Mouse (Mus musculus): ENCODE data around the gene Ddost. TPM values are rescaled to one million over a fixed set of nuclear protein-coding genes. Genes with fewer than 3 reads are reported as not detected.

Gene Ddost
- polyA plus RNA-seq (2021; fragmentation: Nextera tagmentation) = 142 and 156 TPM in 2 replicates
- long read RNA-seq, experiment 1, transcript Ddost-201 (11 exons, 2,120 nt) = major isoform, 1,302 of 1,366 reads
- long read RNA-seq, experiment 1, partial matches to known transcripts = 26 of 1,366 reads
- long read RNA-seq, experiment 1, other reads (novel, unspliced or antisense) = 38 of 1,366 reads
- long read RNA-seq, experiment 2, transcript Ddost-201 (11 exons, 2,120 nt) = major isoform, 195 of 240 reads
- long read RNA-seq, experiment 2, partial matches to known transcripts = 39 of 240 reads
- long read RNA-seq, experiment 2, other reads (novel, unspliced or antisense) = 6 of 240 reads

DNA sequence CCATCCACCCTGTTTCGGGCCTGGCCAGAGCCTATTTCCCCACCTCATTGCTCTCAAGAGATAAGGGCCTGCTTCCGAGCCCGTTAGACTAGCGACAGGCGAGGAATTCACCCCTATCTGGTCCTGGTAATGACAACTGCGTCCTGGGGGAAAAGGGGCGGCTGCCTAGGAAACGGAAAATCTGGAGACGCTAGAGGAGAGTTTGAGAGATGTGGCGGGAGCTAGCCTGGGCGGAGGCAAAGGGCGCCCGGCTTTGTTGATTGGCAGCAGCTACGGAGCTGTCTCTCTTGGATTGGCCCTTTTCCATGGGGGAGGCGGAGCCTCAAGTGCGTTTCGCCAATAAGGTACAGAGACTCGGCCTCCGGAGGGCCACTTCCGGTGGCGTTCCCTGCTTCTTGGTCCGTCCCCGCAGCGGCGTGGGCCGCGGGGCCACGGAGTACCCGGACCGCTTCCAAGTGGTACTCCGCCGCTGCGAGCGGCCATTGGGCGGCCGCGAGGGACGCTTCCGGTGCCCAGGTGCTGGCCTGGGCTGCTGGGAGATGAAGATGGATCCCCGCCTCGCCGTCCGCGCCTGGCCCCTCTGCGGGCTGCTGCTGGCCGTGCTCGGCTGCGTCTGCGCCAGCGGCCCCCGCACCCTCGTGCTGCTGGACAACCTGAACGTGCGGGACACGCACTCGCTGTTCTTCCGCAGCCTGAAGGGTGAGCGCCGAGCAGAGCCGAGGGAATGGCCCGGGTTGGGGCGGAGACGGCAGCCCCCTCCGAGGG, at the start of gene Ddost:
Gene Ddost, plus strand, starts transcription at position 391 of the 765 bp plus-strand sequence.

DNA sequence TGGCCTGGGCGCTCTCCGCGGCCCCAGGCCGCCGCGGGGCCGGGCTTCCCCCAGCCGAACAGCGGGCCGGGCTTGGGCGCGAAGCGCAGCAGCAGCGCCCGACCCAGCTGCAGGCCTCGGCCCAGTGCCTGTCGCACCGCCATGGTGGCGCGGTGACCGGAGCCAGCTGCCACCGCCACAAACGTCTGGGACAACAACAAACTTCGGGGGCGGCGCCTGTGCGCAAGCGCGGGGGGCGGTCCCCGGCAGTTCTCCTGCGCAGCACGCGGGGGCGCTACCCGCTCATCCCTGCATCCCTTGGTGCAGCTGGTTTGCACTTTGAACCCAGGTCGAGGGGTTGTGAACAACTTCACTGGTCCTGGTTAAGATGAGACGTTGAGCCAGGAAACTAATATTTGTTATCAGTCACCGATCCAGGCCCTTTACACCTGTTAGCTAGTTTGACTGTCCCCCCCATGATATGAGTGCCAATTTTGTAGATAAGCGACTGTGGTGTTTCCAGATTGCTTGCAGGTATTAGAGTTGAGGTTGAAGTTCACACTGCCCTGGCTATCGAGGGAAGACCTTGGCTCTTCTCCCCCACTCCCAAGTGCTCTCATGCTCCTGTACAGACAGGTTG, 21.7 kb downstream of the Ddost start, which contains the start of gene Pink1:
Gene Pink1, minus strand, starts transcription at position 231 of the 619 bp plus-strand sequence.

Other genes starting within 250 kb of the Ddost start
- 194 and 282 TPM in 2 replicates for gene Hp1bp3, start 88.4 kb upstream of the Ddost start, polyA plus RNA-seq (2021; fragmentation: Nextera tagmentation)
- gene Sh2d5, start 54.3 kb upstream of the Ddost start, polyA plus RNA-seq (2021; fragmentation: Nextera tagmentation) = 31.1 and 43.4 TPM in 2 replicates
- gene Kif17, start 54.3 kb upstream of the Ddost start, polyA plus RNA-seq (2021; fragmentation: Nextera tagmentation) = 9.6 and 12.4 TPM in 2 replicates
- gene Pink1, start 21.6 kb downstream of the Ddost start, polyA plus RNA-seq (2021; fragmentation: Nextera tagmentation) = 137 and 428 TPM in 2 replicates
- 1.8 and 3.0 TPM in 2 replicates for gene Cda, start 63.3 kb downstream of the Ddost start, polyA plus RNA-seq (2021; fragmentation: Nextera tagmentation)
- gene Fam43b, start 91.8 kb downstream of the Ddost start, polyA plus RNA-seq (2021; fragmentation: Nextera tagmentation) = 10.8 and 18.1 TPM in 2 replicates
- gene Mul1, start 129.9 kb downstream of the Ddost start, polyA plus RNA-seq (2021; fragmentation: Nextera tagmentation) = 23.2 and 32.2 TPM in 2 replicates
- gene Camk2n1, start 149.6 kb downstream of the Ddost start, polyA plus RNA-seq (2021; fragmentation: Nextera tagmentation) = 182 and 266 TPM in 2 replicates